Mouse (Mus musculus) ES-Bruce4 (cell line): ENCODE data around the gene Tmem39b.

ENCODE experiments used
- CTCF ChIP-seq: IDR thresholded peaks from one replicate; pipeline ENCODE4 v1.8.1; 2011; ENCODE audit warnings: low read depth, low read length
- EP300 ChIP-seq: IDR thresholded peaks from 2 replicates; pipeline ENCODE4 v1.6.1; 2011; ENCODE audit warnings: low read depth, low read length; ENCODE audit not compliant: insufficient read depth
- POLR2A ChIP-seq: IDR thresholded peaks from one replicate; pipeline ENCODE4 v1.8.1; 2011; ENCODE audit warnings: low read length; ENCODE audit not compliant: insufficient read depth

DNA sequence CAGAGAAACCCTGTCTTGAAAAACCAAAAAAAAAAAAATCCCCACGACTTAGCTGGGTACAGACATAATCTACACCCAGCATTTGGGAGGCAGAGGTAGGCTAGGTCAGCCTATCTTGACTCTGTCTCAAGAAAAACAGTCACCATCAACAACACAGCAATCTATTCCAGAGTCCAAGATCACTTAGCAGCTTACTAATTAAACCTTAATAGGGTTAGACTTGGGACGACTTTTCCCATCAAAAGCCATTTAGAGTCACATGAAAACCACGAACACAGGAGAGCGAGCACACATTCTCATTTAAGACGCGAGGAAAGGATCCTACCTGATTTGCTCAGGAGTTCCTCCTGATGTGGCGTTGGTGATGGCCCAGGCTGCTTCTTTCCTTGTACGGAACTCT lies 46.3 kb downstream of the Tmem39b start:
- TF ChIP-seq POLR2A (no peak), EP300 (no peak), CTCF (no peak)
